Mouse (Mus musculus): ENCODE data around the gene 1700028K03Rik.

DNA sequence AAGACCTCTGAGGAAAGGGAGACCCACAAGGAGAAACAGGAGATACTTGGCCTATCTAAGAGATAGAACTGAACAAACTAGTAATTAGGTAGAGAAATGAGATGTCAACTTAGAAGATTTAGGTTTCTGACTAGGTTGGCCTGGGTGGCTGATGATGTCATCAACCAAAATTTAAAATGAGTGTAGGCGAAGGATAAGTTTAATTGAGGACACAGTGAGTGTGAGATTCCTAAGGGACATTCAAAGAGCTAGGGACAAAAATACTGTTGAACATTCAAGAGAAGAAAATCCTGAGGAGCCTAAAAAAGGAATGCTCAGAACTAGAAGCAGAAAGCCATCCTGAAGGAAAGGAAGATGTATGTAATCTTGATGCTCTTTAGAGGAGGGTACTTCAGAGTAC, 18.4 kb upstream of the 1700028K03Rik start:
- TF ChIP-seq CTCF (IDR thresholded peaks at IDR 0.05; ENCODE audit: low read depth, low read length): no peak
- TF ChIP-seq POLR2A (IDR thresholded peaks at IDR 0.05; ENCODE audit: insufficient read depth, low read length): no peak
